Mouse (Mus musculus) liver, embryonic 12.5 days (tissue): Measurements from ENCODE around the gene Gm49383. TPM values are rescaled to one million over a fixed set of nuclear protein-coding genes. Genes with fewer than 3 reads are reported as not detected.

Source experiments
- ATAC-seq: fragments of 200-750 bp; cut with Nextera tagmentation; 2 replicates; pipeline ENCODE4 v1.8.0; 2017; ENCODE audit warnings: moderate number of reproducible peaks, mild to moderate bottlenecking, moderate library complexity
- H3K27ac ChIP-seq: fragments of 300-500 bp; sonication (generic); 2 replicates; pipeline ENCODE4 v1.5.1; 2016; ENCODE audit warnings: mild to moderate bottlenecking
- H3K27me3 ChIP-seq: fragments of 300-500 bp; sonication (generic); replicated peaks from 2 replicates; pipeline ENCODE4 v1.6.1; 2016; ENCODE audit warnings: mild to moderate bottlenecking, moderate library complexity
- H3K36me3 ChIP-seq: fragments of 300-500 bp; sonication (generic); 2 replicates; pipeline ENCODE4 v1.6.1; 2016; ENCODE audit warnings: mild to moderate bottlenecking, moderate library complexity
- H3K4me1 ChIP-seq: fragments of 300-500 bp; sonication (generic); 2 replicates; pipeline ENCODE4 v1.6.1; 2016
- H3K4me2 ChIP-seq: fragments of 300-500 bp; sonication (generic); 2 replicates; pipeline ENCODE4 v1.6.1; 2016; ENCODE audit warnings: mild to moderate bottlenecking, moderate library complexity
- H3K4me3 ChIP-seq: fragments of 300-500 bp; sonication (generic); 2 replicates; pipeline ENCODE4 v1.5.1; 2016; ENCODE audit warnings: mild to moderate bottlenecking, moderate library complexity
- H3K9ac ChIP-seq: fragments of 300-500 bp; sonication (generic); 2 replicates; pipeline ENCODE4 v1.6.1; 2016; ENCODE audit warnings: mild to moderate bottlenecking, moderate library complexity
- H3K9me3 ChIP-seq: fragments of 300-500 bp; sonication (generic); replicated peaks from 2 replicates; pipeline ENCODE4 v1.6.1; 2016; ENCODE audit warnings: mild to moderate bottlenecking, moderate library complexity
- WGBS: fragments of 180-500 bp; shearing (Covaris S2); methylation state at CpG from one replicate; pipeline ENCODE4 v1.1.7; 2016; ENCODE audit not compliant: insufficient replicate concordance; 5-methylcytosine and 5-hydroxymethylcytosine counted together
- polyA plus RNA-seq: library from polyadenylated mRNA; unstranded; fragments of >200 nt; fragmentation: Nextera tagmentation; extraction: Ambion mirVana; gene quantifications from 2 replicates; pipeline ENCODE4 v1.2.1, GENCODE M21; 2016

Gm49383 gene
- polyA plus RNA-seq, 1 experiment from 2014 or later, result 29.0 TPM

DNA sequence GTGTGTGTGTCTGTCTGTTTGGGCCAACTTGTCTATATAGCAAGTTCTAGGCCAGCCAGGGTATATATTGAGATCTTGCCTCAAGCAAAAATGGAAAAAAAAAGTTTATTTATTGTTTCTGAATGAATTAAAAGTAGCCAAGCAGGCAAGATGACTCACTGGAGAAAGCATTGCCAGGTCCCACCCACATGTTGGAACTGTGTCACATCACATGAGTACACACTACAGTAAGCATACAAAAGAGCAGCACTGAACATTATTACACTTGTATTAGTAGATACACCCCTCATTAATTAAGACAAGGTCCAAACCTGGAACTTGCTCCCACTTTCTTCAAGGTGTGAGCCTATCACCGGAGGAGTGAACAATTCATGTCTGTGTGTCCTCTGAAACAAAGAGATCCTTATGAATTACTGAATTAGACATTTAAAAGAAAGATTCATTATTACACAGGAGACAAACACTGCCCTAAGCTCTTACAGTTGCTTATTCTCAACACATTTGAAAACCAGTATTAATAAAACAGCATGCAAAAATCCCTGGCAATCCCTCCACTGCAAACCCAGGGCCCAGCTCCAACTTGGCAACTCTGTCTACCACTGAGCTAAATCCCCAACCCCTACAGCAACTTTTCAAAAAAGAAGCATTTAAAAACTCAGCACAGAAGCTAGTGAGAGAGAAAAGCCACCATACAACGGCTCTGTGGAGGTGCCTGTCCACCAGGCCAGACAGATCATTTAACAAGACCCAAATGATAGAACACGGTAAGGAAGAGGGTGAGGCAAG, 18.3 kb upstream of the Gm49383 start:
- Histone ChIP-seq H3K4me3 (no peak overlapping the region), H3K36me3 (peaks cover 100% of the 10 kb centered on the region), H3K9ac (no peak overlapping the region), H3K4me1 (no peaks in the 10 kb centered on the region), H3K27ac (no peak overlapping the region), H3K4me2 (no peak overlapping the region), H3K27me3 (no peaks in the 10 kb centered on the region), H3K9me3 (no peaks in the 10 kb centered on the region)
- 83% methylated on average over 3 of the region's 3 CpGs for WGBS
- ATAC-seq, result no peak

DNA sequence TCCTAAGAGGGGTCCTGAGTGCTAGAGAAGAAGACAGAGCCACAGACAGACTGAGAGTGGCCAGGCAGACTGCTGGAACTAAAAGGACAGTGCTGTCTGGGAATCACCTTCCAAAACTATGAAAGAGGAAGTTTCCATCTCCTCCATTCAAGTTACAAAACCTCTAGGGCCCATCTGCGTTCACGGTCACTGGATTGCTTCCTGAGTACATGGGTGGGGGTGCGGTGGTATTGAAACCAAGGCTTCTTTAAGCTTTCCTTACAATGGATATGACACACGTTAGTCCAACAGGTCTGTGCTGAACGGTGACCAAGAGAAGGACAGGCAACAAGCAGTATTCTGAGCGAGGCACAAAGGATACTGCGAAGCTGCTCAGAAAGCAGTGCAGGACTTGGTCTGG, 17.5 kb upstream of the Gm49383 start:
- Histone ChIP-seq H3K36me3 (peaks cover 100% of the 10 kb centered on the region), H3K4me3 (no peak overlapping the region), H3K9me3 (no peaks in the 10 kb centered on the region), H3K27ac (no peak overlapping the region), H3K4me2 (no peak overlapping the region), H3K4me1 (no peaks in the 10 kb centered on the region), H3K27me3 (no peaks in the 10 kb centered on the region), H3K9ac (no peak overlapping the region)
- WGBS, result 67% methylated on average over 7 of the region's 7 CpGs
- no peak for ATAC-seq

DNA sequence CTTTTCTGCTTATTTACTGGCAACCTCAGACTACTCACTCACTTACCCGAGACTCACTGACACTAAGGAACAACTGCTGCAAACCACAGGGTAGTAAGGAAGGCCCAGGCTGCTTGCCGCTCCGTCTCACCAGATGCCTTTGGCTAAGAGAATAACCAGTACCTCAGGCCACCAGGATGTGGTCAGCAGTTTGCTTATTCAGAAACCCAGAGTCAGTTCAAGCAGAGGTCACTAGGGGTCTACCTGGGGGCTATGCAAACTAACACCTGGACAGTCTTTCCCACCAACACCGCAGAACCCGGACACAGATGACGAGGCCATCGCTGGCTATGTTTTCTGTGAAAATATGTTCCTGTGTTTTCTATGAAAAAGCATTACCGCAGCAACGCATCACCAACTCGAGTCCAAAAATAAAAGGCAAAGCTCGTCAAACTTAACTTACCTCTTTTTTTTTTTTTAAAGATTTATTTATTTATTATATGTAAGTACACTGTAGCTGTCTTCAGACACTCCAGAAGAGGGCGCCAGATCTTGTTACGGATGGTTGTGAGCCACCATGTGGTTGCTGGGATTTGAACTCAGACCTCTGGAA, 16.4 kb upstream of the Gm49383 start:
- no peaks in the 10 kb centered on the region for H3K9me3 ChIP-seq
- H3K4me2 ChIP-seq, result no peak overlapping the region
- H3K27ac ChIP-seq, result no peak overlapping the region
- peaks cover 98% of the 10 kb centered on the region for H3K36me3 ChIP-seq
- no peaks in the 10 kb centered on the region for H3K4me1 ChIP-seq
- H3K27me3 ChIP-seq, result no peaks in the 10 kb centered on the region
- no peak overlapping the region for H3K9ac ChIP-seq
- no peak for ATAC-seq
- no peak overlapping the region for H3K4me3 ChIP-seq
- 88% methylated on average over 13 of the region's 13 CpGs for WGBS

DNA sequence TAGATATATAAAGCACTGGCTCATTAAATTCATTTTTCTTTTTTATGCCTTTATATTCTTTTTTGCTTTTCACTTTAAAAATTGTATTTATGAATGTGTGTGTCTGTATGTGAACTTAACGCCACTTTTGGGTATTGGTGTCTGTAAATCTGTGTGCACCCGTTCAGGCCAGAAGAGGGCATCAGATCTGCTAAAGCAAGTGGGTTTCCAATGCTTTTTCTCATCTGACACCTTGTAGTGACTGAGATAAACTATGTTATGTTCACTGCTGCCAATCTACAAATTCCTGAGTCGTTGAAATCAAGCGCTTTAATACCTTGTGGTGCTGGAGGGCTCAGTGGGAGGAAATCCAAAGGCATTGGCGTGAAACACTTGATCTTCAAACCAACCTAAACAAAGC, 14.2 kb upstream of the Gm49383 start:
- no peaks in the 10 kb centered on the region for H3K9me3 ChIP-seq
- no peaks in the 10 kb centered on the region for H3K27me3 ChIP-seq
- no peak for ATAC-seq
- no peak overlapping the region for H3K9ac ChIP-seq
- no peak overlapping the region for H3K4me3 ChIP-seq
- WGBS, result 82% methylated on average over 5 of the region's 5 CpGs
- H3K27ac ChIP-seq, result no peak overlapping the region
- no peak overlapping the region for H3K4me2 ChIP-seq
- peaks cover 98% of the 10 kb centered on the region for H3K36me3 ChIP-seq
- no peaks in the 10 kb centered on the region for H3K4me1 ChIP-seq

DNA sequence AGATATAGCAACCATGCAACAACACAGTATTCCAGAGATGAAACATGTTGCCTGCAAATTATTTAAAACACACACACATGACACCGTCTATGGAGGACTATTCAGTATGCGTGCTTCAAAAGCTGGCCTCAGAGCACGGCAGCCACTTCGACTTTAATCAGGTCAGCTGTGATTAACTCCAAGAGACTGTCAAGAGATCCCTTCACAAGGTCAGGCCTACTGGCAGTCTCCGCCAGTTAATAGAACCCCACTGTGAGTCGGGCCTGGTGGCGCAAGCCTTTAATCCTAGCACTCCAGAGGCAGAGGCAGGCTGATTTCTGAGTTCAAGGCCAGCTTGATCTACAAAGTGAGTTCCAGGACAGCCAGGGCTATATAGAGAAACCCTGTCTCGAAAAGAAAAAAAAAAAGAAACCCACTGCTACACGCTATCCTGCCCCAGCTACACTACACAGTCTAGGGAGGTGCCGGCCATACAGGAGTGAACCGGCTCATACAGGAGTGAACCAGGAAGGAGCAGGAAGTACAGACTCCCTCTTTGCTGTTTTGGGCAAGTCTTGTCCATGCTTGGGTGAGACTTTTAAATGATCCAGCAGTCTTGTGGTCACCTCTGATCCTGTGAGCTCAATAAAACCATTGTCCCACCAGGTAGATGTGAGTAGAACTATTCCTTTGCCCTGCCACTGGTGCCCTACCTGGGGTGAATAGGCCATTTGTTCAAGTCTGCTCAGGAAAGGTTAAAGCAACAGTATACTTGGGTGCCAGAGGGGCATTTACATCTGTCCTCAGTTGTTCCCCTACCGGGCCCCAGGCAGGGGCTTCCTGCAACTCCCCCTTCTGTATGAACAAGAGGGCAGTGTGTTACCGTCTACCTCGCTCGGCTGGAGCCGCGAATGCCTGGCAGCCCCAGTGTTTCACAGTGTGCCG, 13.4 kb upstream of the Gm49383 start:
- H3K4me2 ChIP-seq, result no peak overlapping the region
- H3K27me3 ChIP-seq, result no peaks in the 10 kb centered on the region
- peaks cover 97% of the 10 kb centered on the region for H3K36me3 ChIP-seq
- H3K27ac ChIP-seq, result no peak overlapping the region
- no peaks in the 10 kb centered on the region for H3K9me3 ChIP-seq
- WGBS, result 90% methylated on average over 18 of the region's 18 CpGs
- no peak overlapping the region for H3K4me3 ChIP-seq
- no peaks in the 10 kb centered on the region for H3K4me1 ChIP-seq
- no peak for ATAC-seq
- H3K9ac ChIP-seq, result no peak overlapping the region

DNA sequence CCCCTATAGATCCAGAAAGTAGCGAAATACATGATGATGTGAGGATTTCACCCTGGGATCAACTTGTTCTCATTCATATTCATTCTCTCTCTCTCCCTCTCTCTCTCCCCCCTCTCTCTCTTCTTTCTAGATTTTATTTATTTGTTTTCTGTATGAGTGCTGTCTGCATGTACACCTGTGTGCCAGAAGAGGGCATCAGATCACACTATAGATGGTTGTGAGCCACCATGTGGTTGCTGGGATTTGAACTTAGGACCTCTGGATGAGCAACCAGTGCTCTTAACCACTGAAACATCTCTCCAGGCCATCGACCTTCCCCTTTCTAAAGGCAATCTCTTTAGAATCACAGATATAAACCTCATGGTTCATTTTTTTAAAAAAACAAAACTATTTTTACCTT, 11.6 kb upstream of the Gm49383 start:
- peaks cover 92% of the 10 kb centered on the region for H3K36me3 ChIP-seq
- no peak overlapping the region for H3K4me3 ChIP-seq
- WGBS, result 75% methylated on average over 2 of the region's 2 CpGs

DNA sequence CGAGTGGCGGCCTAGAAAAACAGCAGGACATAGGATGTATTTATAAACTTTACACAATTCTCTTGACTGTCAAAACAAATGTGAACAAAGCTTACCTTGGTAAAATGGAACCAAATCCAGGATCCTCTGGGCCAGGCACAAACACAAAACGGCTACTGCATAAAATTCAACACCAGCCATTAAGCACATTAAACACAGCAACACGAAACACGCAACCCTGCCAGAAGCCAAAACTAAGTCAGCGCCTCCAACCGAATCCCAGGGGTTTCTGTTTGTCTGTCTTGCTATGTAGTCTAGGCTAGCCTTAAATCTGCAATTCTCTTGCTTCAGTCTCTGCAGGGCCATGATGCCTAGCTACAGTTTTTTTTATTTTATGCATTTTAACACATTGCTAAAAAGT, 11.0 kb upstream of the Gm49383 start:
- H3K27me3 ChIP-seq, result no peaks in the 10 kb centered on the region
- 94% methylated on average over 7 of the region's 7 CpGs for WGBS
- no peak overlapping the region for H3K4me3 ChIP-seq
- no peaks in the 10 kb centered on the region for H3K4me1 ChIP-seq
- H3K4me2 ChIP-seq, result no peak overlapping the region
- H3K27ac ChIP-seq, result no peak overlapping the region
- H3K9me3 ChIP-seq, result no peaks in the 10 kb centered on the region
- ATAC-seq, result no peak
- H3K36me3 ChIP-seq, result peaks cover 92% of the 10 kb centered on the region
- H3K9ac ChIP-seq, result no peak overlapping the region

More for the DNA sequence above, 11.6 kb upstream of the Gm49383 start:
- Histone ChIP-seq H3K27me3 (no peaks in the 10 kb centered on the region), H3K9ac (no peak overlapping the region), H3K4me1 (no peaks in the 10 kb centered on the region), H3K27ac (no peak overlapping the region), H3K4me2 (no peak overlapping the region), H3K9me3 (no peaks in the 10 kb centered on the region)
- ATAC-seq, result no peak

DNA sequence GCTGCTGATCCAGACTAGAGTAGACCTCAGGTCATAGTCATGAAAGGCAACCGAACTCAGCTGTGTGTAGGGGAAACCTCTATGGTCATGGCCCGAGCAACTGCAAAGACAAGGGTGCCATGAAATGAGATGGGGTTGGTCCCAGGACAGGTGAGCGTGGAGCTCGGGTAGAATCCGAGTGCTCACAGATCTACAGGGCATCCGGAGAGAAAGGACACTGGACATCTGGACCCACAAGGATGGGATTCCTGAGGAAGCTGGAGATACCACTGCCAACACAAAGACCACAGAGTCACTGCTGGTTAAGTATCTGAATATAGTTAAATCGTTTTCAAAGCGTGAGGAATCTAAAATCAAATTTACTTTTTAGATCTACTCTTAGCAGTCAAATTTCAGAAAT, 10.5 kb upstream of the Gm49383 start:
- no peak overlapping the region for H3K27ac ChIP-seq
- ATAC-seq, result no peak
- no peaks in the 10 kb centered on the region for H3K4me1 ChIP-seq
- H3K27me3 ChIP-seq, result no peaks in the 10 kb centered on the region
- no peaks in the 10 kb centered on the region for H3K9me3 ChIP-seq
- WGBS, result 84% methylated on average over 8 of the region's 8 CpGs
- H3K9ac ChIP-seq, result no peak overlapping the region
- no peak overlapping the region for H3K4me3 ChIP-seq
- H3K36me3 ChIP-seq, result peaks cover 92% of the 10 kb centered on the region
- no peak overlapping the region for H3K4me2 ChIP-seq

DNA sequence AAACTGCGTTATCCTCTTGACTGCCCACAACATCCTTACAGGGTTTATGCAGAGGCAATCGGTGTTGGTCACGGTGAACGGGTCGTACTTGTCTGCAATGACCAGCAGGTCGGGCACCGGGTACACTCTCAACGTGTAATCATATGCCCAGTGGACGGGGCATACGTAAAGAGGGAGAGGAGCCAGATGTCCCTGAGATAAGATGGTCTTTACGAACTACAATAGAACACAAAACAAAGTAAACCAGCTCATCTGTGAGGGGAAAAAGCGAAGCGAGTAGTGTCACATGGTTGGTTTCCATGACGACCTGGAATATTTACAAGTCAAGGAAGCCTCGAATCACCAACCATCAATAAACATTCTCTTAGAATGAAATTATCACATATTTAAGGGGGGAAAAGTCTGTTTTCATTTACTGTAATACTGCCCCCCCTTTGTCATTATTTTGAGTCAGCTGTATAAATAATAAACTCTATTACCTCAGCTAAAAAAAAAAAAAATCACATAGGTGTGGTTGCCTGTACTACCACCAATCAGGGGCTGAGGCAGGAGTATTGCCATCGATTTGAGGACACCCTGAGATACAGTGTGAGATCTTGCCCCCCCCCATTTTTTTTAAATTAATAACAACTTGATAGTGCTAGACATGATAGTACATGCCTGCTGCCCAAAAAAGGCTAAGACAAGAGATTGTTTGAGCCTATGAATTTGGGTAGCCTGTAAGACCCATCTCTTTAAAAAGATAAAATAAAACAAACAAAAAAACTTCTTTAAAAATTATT, 7.3 kb upstream of the Gm49383 start, which contains the start of gene Gm49384:
Gm49384 (minus strand) TSS at position 216 of the 782 bp plus-strand sequence.
- Histone ChIP-seq H3K4me3 (no peak within 1 kb of the TSS), H3K27ac (no peak within 1 kb of the TSS), H3K36me3 (peaks cover 87% of the 10 kb centered on the region), H3K4me1 (peaks cover 11% of the 10 kb centered on the region), H3K27me3 (no peaks in the 10 kb centered on the region), H3K9me3 (no peaks in the 10 kb centered on the region), H3K4me2 (no peak within 1 kb of the TSS), H3K9ac (no peak within 1 kb of the TSS)
- WGBS, result 83% methylated on average over 16 of the region's 16 CpGs
- ATAC-seq, result no peak

DNA sequence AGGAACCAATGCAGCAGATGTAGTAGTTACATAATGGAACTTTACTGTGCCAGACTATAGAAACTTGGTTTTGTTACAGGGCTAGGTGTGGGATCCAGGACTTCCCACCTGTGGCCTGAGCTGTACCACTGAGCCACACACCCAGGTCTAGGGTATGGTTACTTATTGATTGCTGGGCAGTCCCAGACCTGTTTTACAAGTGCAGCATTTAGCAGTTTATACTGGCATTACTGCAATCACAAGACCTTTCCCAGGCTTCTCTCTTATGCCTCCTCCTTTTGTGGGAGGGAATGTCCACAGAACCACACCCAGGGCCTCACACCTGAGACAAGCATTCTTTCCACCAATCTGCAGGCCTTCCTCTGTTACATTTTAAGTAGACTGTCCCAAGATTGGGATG, 2.1 kb upstream of the Gm49383 start:
- Histone ChIP-seq H3K36me3 (peaks cover 48% of the 10 kb centered on the region), H3K9ac (peak overlapping the region; percentile 92; the same call in 1 of the 2 replicates), H3K27me3 (no peaks in the 10 kb centered on the region), H3K27ac (no peak overlapping the region), H3K9me3 (no peaks in the 10 kb centered on the region), H3K4me2 (peak overlapping the region; percentile 99), H3K4me3 (peak overlapping the region; percentile 98; the same call in 1 of the 2 replicates), H3K4me1 (peaks cover 36% of the 10 kb centered on the region)
- ATAC-seq, result no peak

DNA sequence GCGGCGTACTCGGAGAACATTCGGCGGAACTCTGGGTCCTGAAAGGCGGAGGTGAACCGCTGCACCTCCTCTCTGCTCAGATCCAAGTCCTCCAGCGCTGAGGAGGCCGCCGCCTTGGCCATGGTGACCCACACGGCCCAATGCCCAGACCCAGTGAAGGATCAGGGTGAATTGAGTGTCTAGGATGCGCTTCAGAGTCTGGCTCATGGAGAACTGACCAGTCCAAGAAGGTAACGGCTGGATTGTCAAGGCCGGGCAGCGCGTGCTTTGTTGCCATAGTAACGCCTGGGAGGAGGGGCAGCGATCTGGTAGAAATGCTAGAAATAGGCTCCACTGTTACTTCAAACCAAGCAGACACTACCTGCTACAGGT, 1.2 kb upstream of the Gm49383 start, which contains the start of gene Dnaaf2:
Dnaaf2 (minus strand) TSS at position 266 of the 372 bp plus-strand sequence.
- peak within 1 kb of the TSS; percentile 99 for H3K4me2 ChIP-seq
- H3K27me3 ChIP-seq, result no peaks in the 10 kb centered on the region
- peak within 1 kb of the TSS; percentile 98 for H3K4me3 ChIP-seq
- 1% methylated on average over 18 of the region's 18 CpGs for WGBS
- peaks cover 46% of the 10 kb centered on the region for H3K36me3 ChIP-seq
- H3K9me3 ChIP-seq, result no peaks in the 10 kb centered on the region
- peak within 1 kb of the TSS; percentile 90 for H3K27ac ChIP-seq
- peaks cover 39% of the 10 kb centered on the region for H3K4me1 ChIP-seq
- ATAC-seq, result peak; percentile 43
- peak within 1 kb of the TSS; percentile 92 for H3K9ac ChIP-seq
